Mouse (Mus musculus) spleen, embryonic (tissue): Measurements from ENCODE around the gene Trcg1.

Source experiments
- CTCF ChIA-PET: fragments of 350-600 bp; sonication (Branson Sonifier 250); formaldehyde crosslinking; loops from one replicate; lab custom pipeline; 2022; lab: Charles Lee

The Trcg1 gene

DNA sequence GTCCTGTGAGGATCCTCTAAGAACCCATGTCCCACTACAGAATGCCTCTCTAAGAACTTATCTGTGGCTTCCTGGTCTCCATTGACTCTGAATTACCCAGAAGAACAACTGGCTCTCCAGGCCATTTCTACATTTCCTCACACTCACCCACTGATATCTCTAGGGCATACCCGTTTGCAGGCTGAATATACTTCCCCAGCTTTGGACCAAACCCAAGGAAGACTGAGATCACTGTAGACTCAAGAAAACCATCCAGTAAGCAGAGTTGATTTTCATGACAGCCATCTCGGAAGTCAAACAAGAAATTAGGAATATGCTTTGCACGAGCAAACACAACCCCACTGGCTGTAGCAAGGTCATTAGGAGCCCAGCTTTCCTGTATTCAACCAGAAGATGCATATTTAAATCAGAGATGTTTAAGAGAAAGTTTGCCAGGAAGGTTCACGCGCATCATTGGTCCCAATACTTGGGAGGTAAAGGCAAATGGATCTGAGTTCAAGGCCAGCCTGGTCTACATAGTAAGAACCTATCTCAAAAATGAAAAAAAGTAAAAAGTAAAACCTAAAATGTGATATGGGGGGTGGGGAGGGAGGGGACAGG lies 3.9 kb upstream of the Trcg1 start:
- CTCF ChIA-PET, result no interaction called here

GRCm38 (mm10) chr9:57233142-57233541 lies 3.2 kb upstream of the Trcg1 start:
- CTCF ChIA-PET, result interaction anchor here (0.6 kb wide), 1 partner anchor 203 kb away, joined by 3 read pairs; no protein-coding TSS in a partner anchor

DNA sequence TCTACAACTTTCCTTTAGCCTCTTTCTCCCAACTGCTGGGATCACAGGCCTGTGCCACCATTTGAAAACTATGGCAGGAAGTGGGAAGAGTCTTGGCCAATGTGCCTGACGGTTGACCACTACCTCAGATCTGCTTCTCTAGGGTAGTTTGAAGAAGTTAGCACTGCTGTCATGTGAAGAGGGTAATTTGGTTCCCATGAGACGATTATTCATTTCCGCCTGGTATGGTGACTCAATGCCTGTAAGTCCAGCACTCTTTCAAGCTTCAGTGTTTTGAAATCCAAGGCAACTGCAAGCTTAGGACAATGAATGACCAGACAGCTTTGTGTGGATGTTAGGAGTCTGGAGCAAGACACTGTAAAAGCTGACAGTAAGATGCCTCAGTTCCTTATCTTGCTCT lies 2.6 kb upstream of the Trcg1 start:
- CTCF ChIA-PET, result no interaction called here

DNA sequence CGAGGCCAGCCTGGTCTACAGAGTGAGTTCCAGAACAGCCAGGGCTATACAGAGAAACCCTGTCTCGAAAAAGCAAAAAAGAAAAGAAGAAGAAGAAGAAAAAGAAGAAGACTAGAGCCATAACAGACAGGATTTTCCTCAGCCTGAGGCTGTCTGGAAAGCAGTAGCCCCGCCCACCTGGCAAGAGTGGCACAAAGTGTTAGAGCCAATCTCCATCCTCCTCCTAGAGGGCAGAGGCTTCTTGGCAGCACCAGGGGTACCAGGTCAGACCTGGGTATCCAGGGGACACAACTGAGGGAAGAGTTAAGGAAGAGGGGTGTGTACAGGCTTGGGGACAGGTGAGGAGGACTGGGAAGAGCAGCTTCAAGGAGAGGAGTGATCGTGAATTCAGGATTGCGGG lies 1.3 kb downstream of the Trcg1 start:
- CTCF ChIA-PET, result interaction anchor here (0.6 kb wide), 1 partner anchor 293 kb away, joined by 10 read pairs; no protein-coding TSS in a partner anchor

DNA sequence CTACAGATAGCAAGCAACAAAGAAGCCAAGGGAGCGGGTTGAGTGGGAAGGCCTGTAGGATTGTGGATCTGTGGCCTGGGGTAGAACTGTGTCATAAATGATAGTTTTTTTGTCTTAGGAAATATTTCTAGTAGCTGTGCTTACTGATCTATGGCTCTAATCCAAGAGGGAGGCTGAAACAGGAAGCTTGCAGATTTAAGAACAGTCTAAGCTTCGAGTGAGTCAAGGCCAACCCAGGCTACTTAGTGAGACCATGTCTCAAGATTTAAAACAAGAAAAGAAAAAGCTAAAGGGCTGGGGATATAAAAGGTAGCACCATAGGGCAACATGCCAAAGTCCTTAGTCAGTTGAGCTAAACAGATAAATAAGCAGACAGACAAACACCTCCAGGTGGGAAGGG lies 1.9 kb downstream of the Trcg1 start:
- CTCF ChIA-PET, result interaction anchor here (0.6 kb wide), 1 partner anchor 293 kb away, joined by 10 read pairs; no protein-coding TSS in a partner anchor

GRCm38 (mm10) chr9:57241111-57241510 lies 4.8 kb downstream of the Trcg1 start:
- CTCF ChIA-PET, result no interaction called here

DNA sequence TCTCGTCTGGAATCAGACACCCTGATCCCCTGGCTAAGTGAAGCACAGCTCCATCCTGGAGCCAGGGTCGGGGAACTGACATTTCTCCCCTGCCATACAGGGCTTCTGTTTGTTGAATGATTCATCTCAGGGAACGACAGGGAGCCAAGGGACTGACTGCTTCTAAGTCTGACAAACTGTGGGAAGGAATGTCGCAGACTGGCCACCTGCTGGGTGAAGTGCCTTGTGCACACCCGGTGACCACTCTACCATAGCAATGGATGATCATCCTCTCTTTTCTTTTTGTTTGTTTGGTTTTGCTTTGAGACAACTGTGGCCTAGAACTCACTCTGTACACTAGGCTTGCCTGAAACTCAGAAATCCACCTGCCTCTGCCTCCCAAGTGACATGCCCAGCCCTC lies 6.6 kb downstream of the Trcg1 start:
- CTCF ChIA-PET, result no interaction called here

DNA sequence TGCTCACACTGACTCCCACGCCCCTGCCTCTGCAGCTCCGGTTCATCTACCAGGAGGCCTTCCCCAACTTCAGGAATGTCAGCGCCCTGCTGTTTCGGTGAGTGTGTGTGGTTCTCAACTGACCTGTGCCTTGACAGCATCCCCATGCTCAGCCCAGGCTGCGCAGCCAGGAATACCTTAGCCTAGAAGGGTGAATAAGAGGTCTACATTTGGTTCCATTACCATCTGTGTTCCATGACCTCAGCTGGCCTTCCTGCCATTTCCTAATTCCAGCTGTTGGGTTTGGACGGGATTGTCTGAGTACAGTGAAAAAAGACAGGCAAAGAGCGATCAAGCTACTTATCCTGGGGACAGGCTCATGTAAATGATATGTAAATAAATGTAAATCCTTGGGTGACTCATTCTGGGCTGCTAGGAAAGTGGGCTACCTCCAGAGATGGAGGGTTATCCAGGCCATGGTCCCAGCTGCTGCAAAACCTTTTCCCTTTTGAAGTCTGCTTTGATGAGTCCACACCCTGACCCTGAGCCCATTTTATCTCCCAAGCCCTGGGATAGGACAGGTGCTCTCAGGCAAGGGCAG lies 7.8 kb downstream of the Trcg1 start:
- CTCF ChIA-PET, result no interaction called here

DNA sequence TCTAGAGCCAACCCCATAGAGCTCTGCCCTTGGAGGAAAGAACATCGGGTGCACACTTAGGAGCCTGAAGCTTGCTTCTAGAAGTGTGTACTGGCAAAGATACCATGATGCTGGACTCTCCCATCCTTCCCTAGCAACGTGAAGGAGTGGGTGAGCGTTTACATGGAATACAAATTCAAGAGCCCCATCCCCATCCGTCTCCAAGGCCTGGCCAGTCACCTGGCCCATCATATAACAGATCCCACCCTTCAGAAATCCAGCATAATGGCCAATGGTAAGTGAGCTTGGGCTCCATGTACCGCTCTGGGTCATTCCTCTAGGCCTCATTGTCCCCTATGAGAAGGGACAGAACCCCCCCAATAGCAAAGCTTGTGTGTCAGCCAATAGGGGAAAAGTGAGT lies 10.1 kb downstream of the Trcg1 start:
- CTCF ChIA-PET, result interaction anchor here (0.7 kb wide), 1 partner anchor 28 kb away, joined by 3 read pairs; no protein-coding TSS in a partner anchor

- CTCF ChIA-PET, result interaction anchor here (0.7 kb wide), 1 partner anchor 27 kb away, joined by 3 read pairs; no protein-coding TSS in a partner anchor
Observed at GRCm38 (mm10) chr9:57247201-57247671, 10.9 kb downstream of the Trcg1 start.

DNA sequence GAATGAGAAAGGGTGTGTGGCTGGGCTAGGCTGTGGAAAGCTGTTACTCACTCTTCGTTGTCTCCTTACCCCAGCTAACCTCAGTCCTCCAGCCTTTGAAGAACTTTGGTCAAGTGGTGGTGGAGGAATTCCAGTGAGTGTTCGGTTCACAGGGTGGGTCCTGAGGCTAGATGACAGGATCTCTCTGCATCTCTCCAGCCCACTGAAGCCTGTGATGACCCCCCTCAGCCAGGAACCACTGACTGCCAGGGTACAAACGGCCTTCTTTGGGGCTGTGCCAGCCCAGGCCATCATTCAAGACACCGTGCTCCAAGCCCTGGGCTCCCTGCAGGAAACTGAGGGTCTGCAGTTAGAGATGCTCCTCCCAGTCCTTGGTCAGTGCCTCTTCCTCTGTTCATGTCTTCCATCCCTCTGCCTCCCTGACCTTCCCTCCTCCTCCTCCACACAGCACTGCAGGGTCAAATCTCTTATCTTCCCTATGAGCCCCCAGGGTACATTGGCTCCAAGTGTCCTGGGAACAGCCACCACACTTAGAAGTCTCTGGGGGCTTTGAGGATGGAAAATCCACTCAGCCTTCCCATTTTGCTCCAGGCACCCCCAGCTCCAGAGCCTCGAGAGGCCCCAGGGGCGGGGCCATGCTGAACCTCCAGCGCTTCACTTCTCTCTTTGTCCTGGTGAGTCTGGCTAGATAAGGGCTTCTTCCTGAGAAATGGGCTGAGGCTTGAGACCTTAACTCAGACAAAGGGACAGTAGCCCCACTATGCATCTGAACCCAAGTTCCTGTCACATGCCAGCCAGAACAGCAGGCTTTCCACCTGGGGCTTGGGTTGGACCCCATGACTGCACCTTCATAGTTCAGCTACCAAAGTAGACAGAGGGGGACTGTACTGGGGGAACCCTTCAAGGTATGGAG lies 11.9 kb downstream of the Trcg1 start:
- CTCF ChIA-PET, result no interaction called here

- CTCF ChIA-PET, result no interaction called here
Observed at GRCm38 (mm10) chr9:57250026-57250425, 13.7 kb downstream of the Trcg1 start.

DNA sequence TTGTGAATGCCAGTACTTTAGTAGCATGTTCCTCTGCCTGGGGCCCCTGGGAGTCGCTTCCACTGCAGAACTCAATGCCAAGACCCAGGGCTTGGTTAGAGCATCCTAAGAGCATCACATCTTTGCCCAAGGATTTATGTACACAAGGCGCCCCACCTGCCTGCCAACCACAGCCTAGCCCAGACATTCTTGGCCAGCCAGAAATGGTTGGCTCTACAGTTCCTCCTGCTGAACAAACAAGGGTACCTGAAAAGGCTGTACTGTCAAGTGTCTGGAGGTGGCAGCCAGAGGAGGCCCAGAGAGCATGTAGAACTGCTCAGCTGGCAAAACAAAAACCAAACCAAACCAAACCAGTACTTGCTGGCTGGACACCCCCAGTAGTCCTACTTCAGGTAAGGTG lies 14.8 kb downstream of the Trcg1 start:
- CTCF ChIA-PET, result no interaction called here

DNA sequence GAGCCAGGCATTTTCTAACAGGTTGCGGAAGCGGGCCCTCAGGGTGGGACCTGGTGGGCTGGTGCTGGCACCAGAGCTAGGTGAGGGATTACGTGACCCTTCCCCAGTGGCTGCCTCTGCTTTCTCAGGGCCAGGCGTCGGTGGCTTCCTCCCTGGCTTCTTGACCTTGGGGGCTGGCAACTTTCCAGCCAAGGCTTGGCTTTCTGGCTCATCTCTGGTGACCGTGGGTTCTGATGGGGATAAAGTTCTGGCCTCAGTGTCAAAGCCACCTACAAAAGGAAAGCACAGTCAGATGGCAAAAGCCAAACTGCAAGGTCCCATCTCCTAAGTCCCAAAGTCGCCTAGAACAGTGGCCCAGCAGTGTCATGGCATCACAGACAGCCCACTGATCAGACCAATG lies 17.7 kb downstream of the Trcg1 start:
- CTCF ChIA-PET, result no interaction called here

DNA sequence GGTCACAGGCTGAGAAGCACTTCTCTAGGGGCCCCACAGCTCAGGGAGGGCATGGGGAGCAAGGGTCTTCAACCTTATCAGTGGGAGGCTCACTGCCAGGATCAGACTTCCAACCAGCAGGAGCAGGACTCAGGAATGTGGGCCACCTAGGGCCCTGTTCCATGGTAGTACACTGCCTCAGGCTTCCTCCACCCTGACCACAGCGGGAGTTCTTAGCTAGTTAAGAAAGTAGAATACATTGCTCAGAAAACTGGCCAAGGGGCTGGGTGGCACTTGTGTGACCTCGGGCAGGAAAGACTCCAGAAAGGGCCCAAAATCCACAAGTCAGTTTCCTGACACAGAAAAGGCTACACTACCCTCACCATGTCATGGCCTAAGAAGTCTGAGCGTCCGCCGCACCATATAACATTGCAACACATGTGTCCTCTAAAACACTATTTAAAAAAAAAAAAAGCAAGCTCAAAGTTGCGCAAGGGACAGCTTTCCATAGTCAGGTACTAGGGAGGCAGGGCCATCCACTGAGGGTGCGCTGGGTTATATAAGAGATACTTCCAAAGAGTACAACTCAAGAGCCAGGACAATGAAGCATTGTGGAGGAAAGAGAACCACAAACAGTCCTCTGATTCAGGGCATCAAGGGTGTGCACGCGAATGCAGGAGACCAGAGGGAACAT lies 18.6 kb downstream of the Trcg1 start:
- CTCF ChIA-PET, result interaction anchor here (0.6 kb wide), 1 partner anchor 161 kb away, joined by 3 read pairs; no protein-coding TSS in a partner anchor

DNA sequence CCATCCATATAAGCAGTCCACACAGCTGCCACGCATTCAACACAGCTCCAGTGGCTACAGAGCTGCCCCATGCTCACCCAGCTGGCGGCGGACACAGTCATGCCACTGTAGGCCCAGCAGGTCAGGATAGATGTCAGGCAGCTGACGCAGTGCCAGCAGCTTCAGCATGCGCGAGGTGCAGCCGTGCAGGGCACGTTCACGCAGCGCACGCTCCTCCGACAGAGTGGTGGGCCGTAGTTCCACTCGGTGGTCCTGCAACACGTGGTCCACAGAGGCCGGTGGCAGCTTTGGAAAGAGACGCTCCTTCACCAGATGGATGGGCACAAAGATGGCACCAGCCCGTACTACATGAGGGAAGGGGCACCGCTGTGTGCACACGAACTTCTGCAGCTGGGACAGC lies 20.0 kb downstream of the Trcg1 start:
- CTCF ChIA-PET, result no interaction called here

DNA sequence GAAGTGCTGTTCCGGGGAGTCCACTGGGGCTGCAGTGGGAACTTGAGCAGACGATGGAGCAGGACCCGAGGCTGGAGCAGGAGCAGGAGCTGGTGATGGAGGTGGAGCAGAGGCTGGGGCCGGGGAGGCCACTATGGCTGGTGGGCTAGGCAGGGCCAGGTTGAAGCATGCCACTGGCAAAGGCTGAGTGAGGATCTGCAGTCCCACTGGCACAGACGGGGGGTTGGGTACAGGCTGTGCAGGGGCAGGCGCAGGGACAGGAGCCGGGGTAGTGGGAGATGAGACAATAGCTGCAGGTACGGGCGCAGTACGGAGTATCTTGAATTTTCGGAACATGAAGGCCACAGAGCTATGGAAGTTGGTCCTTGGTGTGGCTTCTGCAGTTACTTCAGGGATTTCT lies 20.5 kb downstream of the Trcg1 start:
- CTCF ChIA-PET, result no interaction called here

- CTCF ChIA-PET, result interaction anchor here (0.5 kb wide), 1 partner anchor 273 kb away, joined by 3 read pairs; no protein-coding TSS in a partner anchor
Observed at GRCm38 (mm10) chr9:57257627-57258026, 21.3 kb downstream of the Trcg1 start.

GRCm38 (mm10) chr9:57259736-57260135 lies 23.4 kb downstream of the Trcg1 start:
- CTCF ChIA-PET, result interaction anchor here (0.7 to 1.0 kb wide), 2 partner anchors 161 to 173 kb away, joined by 3 to 5 read pairs; no protein-coding TSS in a partner anchor

- CTCF ChIA-PET, result no interaction called here
Observed at GRCm38 (mm10) chr9:57260940-57261339, 24.6 kb downstream of the Trcg1 start.

- CTCF ChIA-PET, result no interaction called here
Observed at GRCm38 (mm10) chr9:57261516-57261912, 25.2 kb downstream of the Trcg1 start.
